Mouse (Mus musculus) MN1 (cell line): Measurements from ENCODE around the gene Rassf2.

Source experiments
- DNase-seq: peaks from one replicate; pipeline ENCODE4 v3.0.0-alpha.2; 2016; ENCODE audit warnings: low spot score

The Rassf2 gene

GRCm38 (mm10) chr2:131954835-131955234, 75.2 kb downstream of the Rassf2 start:
- no peak for DNase-seq

GRCm38 (mm10) chr2:131953711-131954110, 76.3 kb downstream of the Rassf2 start:
- no peak for DNase-seq

- DNase-seq: no peak
Observed at GRCm38 (mm10) chr2:131952961-131953538, 77.0 kb downstream of the Rassf2 start.

- no peak for DNase-seq
Observed at GRCm38 (mm10) chr2:131952456-131952855, 77.6 kb downstream of the Rassf2 start.

GRCm38 (mm10) chr2:131950598-131951095, 79.4 kb downstream of the Rassf2 start, which contains the start of gene Prnd:
Prnd (plus strand) TSS chr2:131950861.
- DNase-seq: no peak

- peak; percentile 60 for DNase-seq
Observed at GRCm38 (mm10) chr2:131949767-131950597, 80.1 kb downstream of the Rassf2 start.

DNA sequence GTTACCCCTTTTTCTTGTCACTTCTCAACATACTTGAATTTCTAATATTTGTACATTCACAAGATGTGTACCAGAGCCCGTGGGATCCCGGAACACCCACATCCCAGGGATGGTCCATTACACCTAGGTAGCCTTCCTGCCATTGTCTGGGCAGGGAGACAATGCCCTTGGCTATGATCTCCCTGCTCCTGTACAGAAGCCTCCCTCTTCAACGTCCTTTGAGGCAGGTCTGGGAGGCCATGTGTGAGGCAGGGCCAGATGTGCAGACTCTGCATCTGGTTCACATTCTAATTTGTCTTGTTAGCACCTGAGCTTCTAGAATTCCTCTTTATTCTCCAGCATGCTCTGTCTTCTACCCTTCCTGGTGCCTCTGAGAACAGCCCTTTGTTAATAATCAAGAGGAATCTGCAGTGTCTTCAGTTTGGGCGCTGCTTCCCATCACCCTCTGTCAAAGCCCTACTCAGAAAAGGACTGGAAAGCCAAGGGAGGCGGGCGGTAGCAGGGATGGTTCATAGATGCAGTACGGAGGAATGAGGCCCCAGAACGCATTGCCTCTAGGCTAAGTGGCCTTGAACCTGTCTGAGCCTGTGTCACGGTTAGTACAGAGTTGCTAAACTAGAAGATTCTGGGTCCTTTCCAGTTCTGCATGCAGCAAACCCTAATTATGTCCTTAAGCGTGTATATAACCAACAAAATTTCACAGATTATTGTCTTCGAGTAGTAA, 81.0 kb downstream of the Rassf2 start:
- DNase-seq: no peak

DNA sequence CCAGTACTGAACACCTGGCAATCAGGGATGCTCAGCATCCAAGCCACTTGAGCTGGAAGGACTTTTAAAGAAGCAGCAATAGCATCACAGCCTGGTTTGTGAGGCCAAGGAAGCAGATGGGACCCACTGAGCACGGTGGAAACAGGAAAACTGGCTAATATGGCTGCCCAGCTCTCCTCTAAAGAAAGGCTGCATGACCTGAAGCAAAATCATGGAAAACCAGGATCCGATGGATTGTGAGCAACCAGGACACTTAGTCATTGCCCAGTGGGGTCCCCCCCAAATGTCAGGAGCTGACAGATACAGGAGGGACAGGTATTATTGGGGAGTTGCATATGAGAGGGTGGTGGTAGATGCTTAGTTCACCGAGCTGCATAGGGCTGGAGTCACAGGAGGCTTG, 81.9 kb downstream of the Rassf2 start:
- no peak for DNase-seq

DNA sequence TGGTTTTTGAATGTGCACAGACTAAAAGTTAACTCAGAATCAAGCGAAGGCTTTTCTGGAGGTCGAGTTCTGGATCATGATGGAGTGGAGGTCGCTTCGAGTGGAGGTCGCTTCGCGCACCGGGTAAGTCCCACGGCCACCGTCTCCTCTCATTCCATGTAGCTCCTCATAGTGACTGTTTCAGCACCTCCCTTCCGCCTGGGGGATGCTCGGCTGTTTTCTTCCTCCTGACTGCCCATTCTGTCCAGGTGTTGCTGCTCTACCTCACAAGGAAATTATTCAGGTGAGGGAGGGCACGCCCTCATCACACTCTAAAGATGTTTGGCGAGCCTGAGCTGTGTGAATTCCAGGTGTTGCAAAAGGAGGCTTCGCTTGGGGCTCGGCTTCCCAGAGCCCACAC, 83.7 kb downstream of the Rassf2 start:
- DNase-seq: no peak

- DNase-seq: no peak
Observed at GRCm38 (mm10) chr2:131945765-131946164, 84.3 kb downstream of the Rassf2 start.

DNA sequence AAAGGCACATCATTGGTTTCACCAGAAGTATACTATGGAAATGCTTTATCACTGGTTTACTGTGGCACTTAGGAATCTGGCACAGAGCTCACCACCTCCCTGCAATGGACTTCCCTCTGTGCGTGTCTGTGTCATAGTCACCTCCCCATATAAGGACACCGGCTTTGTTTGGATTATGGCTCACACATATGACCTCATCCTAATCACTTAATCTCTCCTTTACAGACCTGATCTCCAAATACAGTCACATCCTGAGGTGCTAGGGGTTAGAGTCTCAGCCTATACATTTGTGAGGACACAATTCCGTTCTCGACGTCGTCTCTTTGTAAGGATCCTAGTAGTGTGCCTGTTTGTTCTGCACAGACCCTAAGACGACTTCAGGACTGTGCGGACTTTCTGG, 84.8 kb downstream of the Rassf2 start:
- DNase-seq: peak; percentile 34

DNA sequence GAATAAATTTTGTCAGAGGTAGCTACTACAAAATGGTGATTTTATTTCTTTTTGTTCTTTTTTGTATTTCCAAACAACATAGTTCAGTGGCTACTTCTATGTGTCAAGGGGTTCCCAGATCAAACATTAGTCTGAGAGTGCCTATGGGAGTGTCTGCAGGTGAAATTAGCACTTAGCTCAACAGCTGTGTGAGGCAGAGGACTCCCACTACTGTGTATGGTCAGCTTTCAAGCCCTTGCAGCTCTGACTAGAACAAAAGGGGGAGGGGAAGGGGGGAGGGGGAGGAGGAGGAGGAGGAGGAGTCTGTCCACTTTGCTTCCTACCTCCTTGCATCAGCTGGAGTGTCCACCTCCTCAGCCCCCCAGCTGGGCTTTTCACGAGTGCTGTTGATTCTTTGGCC, 85.7 kb downstream of the Rassf2 start:
- DNase-seq: no peak

DNA sequence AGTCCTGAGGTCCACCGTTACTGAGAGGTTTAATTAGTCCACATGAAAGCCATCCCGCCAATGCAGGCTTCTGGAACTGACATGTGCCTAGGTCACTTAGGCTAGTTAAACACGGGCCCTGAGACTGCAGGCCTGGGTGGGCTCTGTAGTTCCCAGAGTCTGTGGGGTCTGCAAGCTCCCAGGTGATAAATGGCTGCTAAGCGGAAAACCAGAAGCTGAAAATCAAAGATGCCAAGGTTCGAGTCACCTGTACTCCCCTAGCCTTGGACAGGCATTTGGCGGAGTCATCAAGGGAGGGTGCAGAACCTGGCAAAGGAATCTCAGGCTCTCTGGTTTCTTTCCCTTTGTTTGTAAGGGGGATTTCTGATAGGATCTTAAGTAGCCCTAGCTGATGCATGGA, 88.6 kb downstream of the Rassf2 start:
- no peak for DNase-seq

DNA sequence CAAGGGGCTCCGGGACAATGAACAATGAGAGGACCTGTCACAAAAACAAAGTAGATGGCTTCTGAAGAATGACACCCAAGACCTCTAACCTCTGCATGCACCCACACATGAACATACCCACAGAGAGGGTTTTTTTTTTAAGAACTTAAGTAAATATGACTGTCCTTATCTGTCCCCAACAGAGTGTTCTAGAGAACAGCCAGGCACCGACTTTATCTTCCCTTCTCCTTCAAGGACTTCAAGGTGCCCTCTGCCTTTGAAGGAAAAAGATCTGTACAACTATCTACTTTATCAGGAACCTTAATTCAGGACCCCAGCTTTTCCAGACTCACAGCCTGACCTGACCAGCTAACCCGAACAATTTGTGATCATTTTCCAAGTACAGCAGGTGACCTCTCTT, 89.6 kb downstream of the Rassf2 start:
- DNase-seq: no peak
